In genomic region chr5:76975736-76976135, GRCm38 (mm10) we compare ENCODE assay signal across 9 mouse cellular contexts. TPM values are rescaled to one million over a fixed set of nuclear protein-coding genes. Genes with fewer than 3 reads are reported as not detected.
DNase-seq lines count a peak whose midpoint lies in the region; ATAC-seq and TF ChIP-seq lines count a peak whose summit lies in the region.
"Had no signal": no experiment of that assay in that cellular context is flagged by ENCODE, and none has a peak within 500 bp of the region (broad histone marks: within the 10 kb centered on the region; RNA-seq: fewer than 3 reads in every experiment).

No protein-coding gene starts in this region.

- H3K9ac ChIP-seq in liver, embryonic 11.5 days (ENCODE audit: low read depth, low read length) = peak overlapping the region; percentile 95

- ATAC-seq in liver, embryonic 11.5 days (replicated peaks; ENCODE audit: low FRiP score) = no peak

- H3K4me1 ChIP-seq in testis, adult 2 months (ENCODE audit: control insufficient read depth, insufficient read depth, low read length) = peaks cover 2% of the 10 kb centered on the region; the same call in 1 of the 2 replicates
- peaks cover 5% of the 10 kb centered on the region for H3K4me1 ChIP-seq in liver, embryonic 11.5 days (replicated peaks; ENCODE audit: control insufficient read depth, insufficient read depth, low read length)

- H3K9me3 ChIP-seq in liver, embryonic 11.5 days (ENCODE audit: control insufficient read depth, low read length) = no peaks in the 10 kb centered on the region

- H3K27me3 ChIP-seq in testis, adult 2 months (ENCODE audit: control insufficient read depth, insufficient read depth, low read length) = no peaks in the 10 kb centered on the region
- no peaks in the 10 kb centered on the region for H3K27me3 ChIP-seq in liver, embryonic 11.5 days (replicated peaks; ENCODE audit: control insufficient read depth, insufficient read depth, low read length)

- H3K27ac ChIP-seq in gastrocnemius, adult 2 months = peak overlapping the region; percentile 98; the same call in 1 of the 2 replicates
- H3K27ac ChIP-seq in testis, adult 2 months (ENCODE audit: control insufficient read depth, insufficient read depth, low read depth, low read length) = no peak overlapping the region
- H3K27ac ChIP-seq in liver, embryonic 11.5 days (ENCODE audit: low read depth, low read length) = no peak overlapping the region

- H3K4me3 ChIP-seq in gastrocnemius, adult 2 months = peak overlapping the region; percentile 94
- peak overlapping the region; percentile 58 for H3K4me3 ChIP-seq in testis, adult 2 months (ENCODE audit: control insufficient read depth, low read depth, low read length)
- peak overlapping the region; percentile 97 for H3K4me3 ChIP-seq in liver, embryonic 11.5 days (ENCODE audit: low read depth, low read length)

- 77% methylated on average over 8 of the region's 8 CpGs for WGBS in liver, embryonic 11.5 days

- peaks cover 8% of the 10 kb centered on the region for H3K36me3 ChIP-seq in testis, adult 2 months (ENCODE audit: control insufficient read depth, insufficient read depth, low read length)
- peaks cover 29% of the 10 kb centered on the region for H3K36me3 ChIP-seq in liver, embryonic 11.5 days (ENCODE audit: control insufficient read depth, insufficient read depth, low read length)

- no peak for TF ChIP-seq CTCF in gastrocnemius, adult 2 months (IDR thresholded peaks at IDR 0.05)
- TF ChIP-seq CTCF in testis, adult 2 months (IDR thresholded peaks at IDR 0.05; ENCODE audit: control insufficient read depth, insufficient read depth, insufficient replicate concordance, low read depth, low read length) = no peak

- peak overlapping the region; percentile 86 for H3K4me2 ChIP-seq in liver, embryonic 11.5 days

- no peak for TF ChIP-seq POLR2A in testis, adult 2 months (IDR thresholded peaks at IDR 0.05; ENCODE audit: control insufficient read depth, low read depth, low read length)

- intact Hi-C loops in gastrocnemius, adult 2 months (cut with DNase I) = loop anchor here (2.0 kb wide), 1 partner anchor 71 kb away; the partner anchor contains the start of gene Aasdh

- no peak for DNase-seq in gastrocnemius, adult 2 months
- DNase-seq in gastrocnemius, postnatal 25 days = no peak
- no peak for DNase-seq in testis, postnatal 14 days (ENCODE audit: low spot score)
- DNase-seq in liver, embryonic 11.5 days (ENCODE audit: low spot score) = no peak
- DNase-seq in thymus, postnatal 10 days (ENCODE audit: low spot score in 2 of 2) = no peak
- no peak for DNase-seq in cerebellum, adult 11 months
- DNase-seq in right cerebral cortex, adult 2 months (ENCODE audit: low spot score in 2 of 2) = no peak
- DNase-seq: right cerebral cortex, postnatal 25 days had no signal

RNA-seq across cellular contexts. Expression of gene Srp72, which starts 1.3 kb away (rescaled TPM):
- 10 to 100 TPM; 46.6 to 55.9 TPM for total RNA-seq in gastrocnemius, adult 2 months (2021)
- 10 to 100 TPM; 51.3 to 53.1 TPM for total RNA-seq in gastrocnemius, postnatal 25 days (2021)
- 45.3 and 56.2 TPM in 2 replicates for polyA plus RNA-seq in testis, adult 2 months (2012; rRNA removed)
- 89.7 and 90.0 TPM in 2 replicates for polyA plus RNA-seq in liver, embryonic 11.5 days (2014; fragmentation: Nextera tagmentation; extraction: Ambion mirVana)

RNA-seq across cellular contexts. Expression of gene Ppat, which starts 24.4 kb away (rescaled TPM):
- 10 to 100 TPM; 21.2 to 21.8 TPM for total RNA-seq in gastrocnemius, adult 2 months (2021)
- 10 to 100 TPM; 17.7 to 18.7 TPM for total RNA-seq in gastrocnemius, postnatal 25 days (2021)
- polyA plus RNA-seq in testis, adult 2 months (2012; rRNA removed) = 2.7 and 4.0 TPM in 2 replicates
- 73.0 and 87.1 TPM in 2 replicates for polyA plus RNA-seq in liver, embryonic 11.5 days (2014; fragmentation: Nextera tagmentation; extraction: Ambion mirVana)

RNA-seq across cellular contexts. Expression of gene Paics, which starts 24.6 kb away (rescaled TPM):
- 100 to 1,000 TPM; 129 to 139 TPM for total RNA-seq in gastrocnemius, adult 2 months (2021)
- total RNA-seq in gastrocnemius, postnatal 25 days (2021) = 100 to 1,000 TPM; 110 to 117 TPM
- 23.0 and 25.1 TPM in 2 replicates for polyA plus RNA-seq in testis, adult 2 months (2012; rRNA removed)
- polyA plus RNA-seq in liver, embryonic 11.5 days (2014; fragmentation: Nextera tagmentation; extraction: Ambion mirVana) = 357 and 393 TPM in 2 replicates

RNA-seq across cellular contexts. Expression of gene Arl9, which starts 28.1 kb away (rescaled TPM):
- not detected for total RNA-seq in gastrocnemius, adult 2 months (2021)
- total RNA-seq in gastrocnemius, postnatal 25 days (2021) = not detected
- polyA plus RNA-seq in testis, adult 2 months (2012; rRNA removed) = 84.8 and 131 TPM in 2 replicates
- polyA plus RNA-seq in liver, embryonic 11.5 days (2014; fragmentation: Nextera tagmentation; extraction: Ambion mirVana) = 0.47 TPM in 1 of 2 replicates, not detected in the other

RNA-seq across cellular contexts. Expression of gene Thegl, which starts 40.1 kb away (rescaled TPM):
- not detected for total RNA-seq in gastrocnemius, adult 2 months (2021)
- not detected for total RNA-seq in gastrocnemius, postnatal 25 days (2021)
- 145 and 149 TPM in 2 replicates for polyA plus RNA-seq in testis, adult 2 months (2012; rRNA removed)
- polyA plus RNA-seq in liver, embryonic 11.5 days (2014; fragmentation: Nextera tagmentation; extraction: Ambion mirVana) = 0.34 and 0.48 TPM in 2 replicates
